Mouse (Mus musculus) hindlimb bud, embryonic 11.5 days (tissue): Measurements from ENCODE around the gene Casp4.

Experiments used
- DNase-seq: peaks from one replicate; pipeline ENCODE4 v3.0.0-alpha.2; 2012; ENCODE audit warnings: low read depth, low spot score; ENCODE audit errors: extremely low spot score

Gene Casp4

GRCm38 (mm10) chr9:5308561-5308960 is at the start of gene Casp4:
Gene Casp4 (plus strand): TSS chr9:5308828.
- DNase-seq: no peak

GRCm38 (mm10) chr9:5263951-5264475 is 44.6 kb upstream of the Casp4 start:
- no peak for DNase-seq

GRCm38 (mm10) chr9:5270274-5270673 is 38.4 kb upstream of the Casp4 start:
- no peak for DNase-seq

GRCm38 (mm10) chr9:5270884-5271283 is 37.7 kb upstream of the Casp4 start:
- no peak for DNase-seq

DNA sequence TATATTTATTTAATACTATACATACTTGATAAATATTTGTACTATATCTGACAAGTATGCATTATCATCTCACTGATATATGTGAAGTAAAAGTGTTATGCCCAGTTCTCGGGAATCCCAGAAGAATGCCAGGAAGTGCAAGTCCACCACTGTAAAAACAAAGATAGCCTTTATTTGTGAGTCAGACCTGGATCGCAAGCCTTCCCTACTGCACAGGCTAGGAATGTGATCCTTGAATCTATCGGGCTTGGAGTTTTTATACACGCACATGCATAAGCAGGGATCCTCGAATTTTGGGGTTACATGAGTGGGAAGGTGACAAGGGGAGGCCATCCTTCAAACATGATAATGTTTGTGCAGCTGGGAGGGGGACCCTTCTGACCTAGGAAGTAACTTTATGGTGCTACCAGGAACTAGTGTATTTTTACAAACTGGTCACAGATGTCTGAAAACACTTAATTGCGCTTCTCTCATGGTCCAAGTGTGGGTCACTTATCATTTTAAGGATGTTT is 37.2 kb upstream of the Casp4 start:
- no peak for DNase-seq

DNA sequence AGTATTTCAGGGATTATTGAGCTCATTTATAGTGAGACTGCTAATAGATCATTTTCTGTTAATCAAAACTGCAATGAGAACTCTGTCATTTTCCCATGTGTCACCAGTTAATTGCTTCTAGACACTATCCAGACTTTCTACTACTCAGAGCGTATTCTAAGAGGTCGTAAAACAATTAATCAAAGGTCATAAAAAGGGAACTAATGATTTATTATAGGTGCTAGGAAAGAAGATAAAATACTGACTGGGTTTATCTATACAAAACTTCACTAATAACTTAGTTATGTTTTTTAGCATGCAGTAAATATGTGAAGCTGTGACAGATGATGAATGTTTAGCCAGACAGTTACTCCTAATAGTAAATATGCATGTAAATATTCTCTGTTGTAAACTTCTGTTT is 22.6 kb upstream of the Casp4 start:
- DNase-seq: no peak

- DNase-seq: no peak
Measured at GRCm38 (mm10) chr9:5286597-5286996, 22.0 kb upstream of the Casp4 start.

DNA sequence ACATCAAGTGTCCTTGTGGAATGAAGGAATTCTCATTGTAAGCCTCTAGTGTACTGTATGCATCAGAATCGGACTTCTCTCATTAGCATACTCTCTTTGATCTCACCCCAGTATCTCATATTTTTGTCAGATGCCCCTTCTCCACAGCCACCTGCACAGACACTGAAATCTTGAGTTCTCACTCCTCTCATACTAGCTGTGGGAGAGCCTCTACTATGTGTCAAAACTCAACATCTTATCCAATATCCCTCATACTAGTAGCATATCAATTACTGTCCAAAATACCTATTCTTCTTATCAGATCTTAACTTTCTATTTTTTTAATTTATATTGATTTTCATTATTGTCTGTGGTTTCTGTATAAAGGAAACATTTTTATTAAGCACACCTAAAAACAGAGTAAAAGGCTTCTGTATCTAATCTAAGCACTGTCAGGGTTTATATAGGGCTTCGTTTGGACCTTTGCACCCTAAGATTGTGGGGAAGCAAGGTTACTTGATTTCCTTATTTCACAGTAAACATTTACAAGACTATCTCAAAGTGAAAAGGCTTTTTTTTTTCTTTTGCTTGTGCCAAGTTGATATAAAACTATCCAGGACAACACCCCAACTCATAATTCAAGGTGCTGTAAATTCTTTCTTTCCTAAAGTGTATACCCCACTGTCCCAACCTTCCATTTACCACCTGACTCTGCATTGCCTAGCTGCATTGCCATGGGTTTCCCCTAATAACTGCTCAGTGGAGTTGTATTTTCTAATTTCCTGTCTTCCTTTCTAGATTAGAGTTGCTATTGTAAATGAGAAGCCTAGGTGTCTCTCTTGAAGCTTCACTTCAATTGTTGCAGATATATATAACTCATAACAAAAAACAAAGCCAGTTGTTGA is 12.0 kb upstream of the Casp4 start:
- DNase-seq: no peak

- no peak for DNase-seq
Measured at GRCm38 (mm10) chr9:5298329-5299131, 10.1 kb upstream of the Casp4 start, which contains the start of gene Casp1. Gene Casp1 (plus strand): TSS chr9:5298517.

DNA sequence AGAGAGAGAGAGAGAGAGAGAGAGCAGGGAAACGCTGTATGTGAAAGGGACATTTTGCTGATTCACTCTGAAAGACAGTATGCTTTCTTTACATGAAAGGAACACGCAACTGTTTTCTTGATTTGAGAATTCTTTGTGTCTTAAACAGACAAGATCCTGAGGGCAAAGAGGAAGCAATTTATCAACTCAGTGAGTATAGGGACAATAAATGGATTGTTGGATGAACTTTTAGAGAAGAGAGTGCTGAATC is 9.6 kb upstream of the Casp4 start:
- DNase-seq: no peak

DNA sequence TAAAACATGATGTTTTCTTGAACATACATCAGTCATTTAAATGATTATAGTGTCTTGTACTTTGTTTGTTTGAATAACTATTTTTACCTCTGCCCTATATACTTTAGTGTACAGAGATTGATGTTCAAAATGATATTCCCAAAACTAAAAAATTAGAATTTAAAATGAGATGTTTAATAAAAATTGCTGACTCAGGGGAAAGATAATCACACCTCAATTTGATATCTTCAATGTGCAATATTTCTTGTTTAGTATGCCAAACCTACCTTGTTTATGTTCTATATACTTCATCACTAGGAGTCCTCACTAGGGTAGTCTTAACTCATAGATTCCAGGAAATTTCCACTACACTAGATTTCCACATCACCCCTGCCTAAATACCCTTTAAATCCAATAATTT is 1.5 kb downstream of the Casp4 start:
- DNase-seq: no peak

DNA sequence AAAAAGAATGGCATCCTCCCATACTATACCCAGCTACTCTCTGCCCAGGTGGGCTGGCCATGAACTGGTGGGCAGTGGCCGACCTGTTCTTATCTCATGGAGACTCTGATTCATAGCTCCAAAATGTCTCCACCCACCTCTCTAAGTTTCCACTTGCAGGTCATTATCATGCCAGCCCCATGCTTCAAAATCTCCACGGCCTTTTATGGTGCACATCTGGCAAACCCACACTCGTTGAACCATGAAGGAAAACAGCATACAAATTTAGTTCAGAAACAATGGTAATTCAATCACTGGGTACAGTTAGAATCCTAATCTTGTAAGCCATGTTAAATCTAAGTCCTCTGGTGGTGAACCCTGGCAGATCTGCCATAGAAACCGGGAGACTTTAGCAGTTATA is 2.8 kb downstream of the Casp4 start:
- DNase-seq: no peak

DNA sequence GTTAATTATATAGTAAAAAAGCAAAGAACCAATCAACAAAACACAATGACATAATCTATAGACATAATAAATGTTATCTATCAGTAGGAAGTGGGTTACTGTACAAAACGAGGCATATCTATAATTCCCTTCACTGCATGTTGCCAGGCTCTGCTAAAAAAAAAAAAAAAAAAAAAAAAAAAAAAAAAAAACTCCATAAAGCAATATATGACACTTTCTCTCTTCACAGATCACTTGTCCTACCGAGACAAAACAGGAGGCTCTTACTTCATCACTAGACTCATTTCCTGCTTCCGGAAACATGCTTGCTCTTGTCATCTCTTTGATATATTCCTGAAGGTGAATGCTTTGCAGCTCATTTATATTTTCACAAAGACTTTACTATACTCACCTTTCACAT is 19.6 kb downstream of the Casp4 start:
- DNase-seq: no peak

DNA sequence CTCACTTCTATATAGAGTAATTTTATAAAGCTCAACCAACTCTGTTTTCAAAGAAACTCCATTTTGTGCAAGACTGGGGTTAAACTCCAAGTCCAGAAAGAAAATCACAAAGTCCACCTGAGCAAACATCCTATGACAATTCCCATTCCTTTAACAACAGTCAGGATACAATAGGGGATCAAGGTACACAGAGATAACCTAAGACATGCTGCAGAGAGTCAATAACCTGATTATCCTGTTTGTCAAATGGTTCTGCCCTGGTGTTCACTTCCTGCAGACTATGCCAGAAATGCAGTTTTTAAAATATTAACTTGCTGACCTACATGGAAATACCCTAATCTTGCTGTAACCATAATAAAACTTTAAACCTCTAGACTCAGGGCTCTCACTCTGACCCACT is 23.8 kb downstream of the Casp4 start:
- DNase-seq: no peak

DNA sequence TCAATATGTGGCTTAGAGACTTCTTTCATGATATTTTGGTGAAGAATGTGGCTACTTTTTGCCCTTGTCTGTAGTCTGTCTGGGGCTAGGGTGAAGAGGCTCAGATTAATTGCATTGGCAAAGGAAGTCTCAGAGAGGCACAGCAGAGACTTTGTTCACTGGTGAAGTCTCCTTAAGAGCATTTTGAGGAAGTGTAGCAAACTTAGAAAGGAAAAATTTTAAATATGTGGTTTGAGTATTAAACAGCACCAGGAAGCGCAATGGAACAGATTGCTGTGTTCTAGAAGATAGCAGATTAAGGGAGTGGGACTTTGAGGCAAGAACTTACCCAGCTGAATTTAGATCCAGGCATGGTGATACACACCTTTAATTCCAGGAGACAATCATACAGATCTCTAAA is 24.8 kb downstream of the Casp4 start:
- no peak for DNase-seq

DNA sequence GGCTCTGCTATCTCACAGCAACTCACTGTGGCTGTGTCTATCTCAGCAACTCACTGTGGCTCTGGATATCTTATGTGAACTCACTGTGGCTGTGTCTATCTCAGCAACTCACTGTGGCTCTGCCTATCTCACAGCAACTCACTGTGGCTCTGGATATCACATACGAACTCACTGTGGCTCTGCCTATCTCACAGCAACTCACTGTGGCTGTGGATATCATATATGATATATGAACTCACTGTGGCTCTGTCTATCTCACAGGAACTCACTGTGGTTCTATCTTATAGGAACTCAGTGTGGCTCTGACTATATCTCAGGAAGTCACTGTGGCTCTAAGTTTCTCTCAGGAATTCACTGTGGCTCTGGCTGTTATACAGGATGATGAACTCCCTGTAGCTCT is 34.5 kb downstream of the Casp4 start:
- DNase-seq: no peak

DNA sequence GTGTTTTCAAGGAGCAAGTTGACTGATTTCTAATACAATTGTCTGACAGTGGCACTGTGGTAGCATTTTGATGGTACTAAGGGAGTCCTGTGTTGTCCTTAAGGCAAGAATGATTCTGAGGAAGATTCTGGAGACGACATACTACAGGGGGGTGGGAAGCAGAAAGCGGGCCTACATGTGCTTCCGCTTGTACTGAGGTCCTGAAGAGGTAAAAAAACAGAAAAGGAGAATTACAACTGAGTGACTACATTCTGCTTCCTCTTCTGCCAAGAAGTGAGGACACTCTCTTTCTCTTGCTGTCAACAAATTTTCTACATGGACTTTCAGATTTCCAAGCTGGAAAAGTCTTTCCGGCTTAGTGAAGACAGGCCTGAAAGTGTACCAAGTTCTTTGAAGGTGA is 35.5 kb downstream of the Casp4 start:
- no peak for DNase-seq

DNA sequence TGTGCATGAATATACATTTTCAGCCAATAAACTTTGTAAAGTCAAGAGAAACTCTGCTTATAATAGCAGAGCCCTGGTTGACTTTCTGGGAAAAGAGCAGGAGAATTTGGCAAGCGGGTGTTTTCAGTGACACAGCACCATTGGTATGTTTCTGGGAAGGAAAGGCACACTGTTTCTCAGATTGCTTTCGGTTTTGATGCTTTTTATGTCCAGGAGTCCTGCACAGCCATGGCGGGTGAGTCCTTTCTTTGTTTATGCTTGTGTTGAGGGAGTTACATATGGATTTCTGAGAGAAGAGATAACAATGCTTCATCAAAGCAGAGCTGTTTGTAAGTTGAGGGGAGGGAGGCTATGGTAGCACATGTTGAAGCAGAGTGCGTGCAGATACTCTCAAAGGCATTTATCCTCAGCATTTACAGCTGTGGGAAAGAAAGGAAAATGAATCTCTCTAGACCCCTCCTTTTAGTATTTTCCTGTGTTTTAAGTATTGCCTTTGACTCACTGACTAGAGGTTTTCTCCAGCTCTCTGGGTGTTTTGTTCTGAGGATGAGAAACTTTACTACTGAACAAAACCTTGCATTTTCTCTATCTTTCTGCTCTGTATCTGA is 36.8 kb downstream of the Casp4 start, which contains the start of gene Casp12:
Casp12 (plus strand) TSS at position 140 of the 608 bp plus-strand sequence.
- no peak for DNase-seq

- no peak for DNase-seq
Measured at GRCm38 (mm10) chr9:5347381-5347780, 38.8 kb downstream of the Casp4 start.

DNA sequence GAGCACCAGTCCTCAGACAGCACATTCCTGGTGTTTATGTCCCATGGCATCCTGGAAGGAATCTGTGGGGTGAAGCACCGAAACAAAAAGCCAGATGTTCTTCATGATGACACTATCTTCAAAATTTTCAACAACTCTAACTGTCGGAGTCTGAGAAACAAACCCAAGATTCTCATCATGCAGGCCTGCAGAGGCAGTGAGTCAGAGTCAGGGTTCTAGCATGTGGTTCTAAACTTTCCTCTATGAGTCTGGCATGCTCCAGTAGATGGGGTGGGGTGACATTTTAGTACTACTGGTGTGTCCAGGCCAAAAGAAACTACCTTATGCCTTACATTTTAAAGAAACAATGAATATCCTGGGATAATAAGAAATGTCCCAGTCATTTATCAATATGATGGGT is 45.0 kb downstream of the Casp4 start:
- no peak for DNase-seq

- DNase-seq: no peak
Measured at GRCm38 (mm10) chr9:5356801-5357200, 48.2 kb downstream of the Casp4 start.
